Mouse (Mus musculus) telencephalon, adult 2 months (tissue): ENCODE measurements at regions not wholly inside any gene's neighbourhood (a gene's known extent, or its start where the extent isn't known, plus 50 kb on each side); places are given as distances from the start of the nearest gene placed in this dataset.

Experiments
- DNase-seq: peaks from one replicate; pipeline ENCODE4 v3.0.0-alpha.2; 2011; ENCODE audit warnings: low read depth, low spot score

GRCm38 (mm10) chr19:21337201-21337600, 65.1 kb downstream of the Zfand5 start:
- no peak for DNase-seq

GRCm38 (mm10) chr19:21340563-21340962, 68.5 kb downstream of the Zfand5 start:
- peak; percentile 12 for DNase-seq
